Mouse (Mus musculus): ENCODE data around the gene Abcd3. TPM values are rescaled to one million over a fixed set of nuclear protein-coding genes. Genes with fewer than 3 reads are reported as not detected.
A peak's percentile ranks its signal among the peaks of the same experiment; 100 is the strongest.

The Abcd3 gene
- polyA plus RNA-seq, 2 experiments, result 6.1 to 16.5 TPM

DNA sequence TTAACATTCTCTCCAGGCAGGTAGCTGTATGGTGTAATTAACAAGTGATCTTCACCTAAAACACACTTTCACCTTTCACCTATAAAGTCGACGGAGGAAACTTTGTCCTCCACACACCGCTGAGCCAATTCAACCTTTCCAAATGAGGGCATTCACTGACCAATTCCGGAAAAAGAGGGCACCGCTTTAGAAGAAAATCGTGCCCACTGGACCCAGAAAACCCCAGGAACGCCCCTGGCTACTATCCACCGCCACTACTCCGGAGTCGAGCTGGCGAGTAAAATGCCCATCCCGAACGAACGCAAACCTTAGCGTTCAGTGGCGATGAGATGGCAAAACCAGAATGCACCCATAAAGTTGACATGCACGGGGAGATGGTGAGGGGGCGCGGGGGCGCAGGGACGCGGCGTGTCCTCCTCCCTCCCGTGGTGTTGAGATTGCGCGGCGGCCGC lies 663 bp downstream of the Abcd3 start:
- H3K4me2 ChIP-seq (ENCODE audit: low read depth), result peak overlapping the region; percentile 85
- no peaks in the 10 kb centered on the region for H3K27me3 ChIP-seq (ENCODE audit: control insufficient read depth, insufficient read depth, low read length)
- H3K36me3 ChIP-seq (replicated peaks; ENCODE audit: control insufficient read depth, insufficient read depth, low read depth), result no peaks in the 10 kb centered on the region
- WGBS (ENCODE audit: insufficient replicate concordance), result under 1% methylated on average over 28 of the region's 28 CpGs
- ATAC-seq (ENCODE audit: insufficient read depth) (no peak; the same call in 1 of the 2 replicates), DNase-seq (ENCODE audit: low read depth in 3 of 3, low spot score in 3 of 3) (peak in 1 of 3 experiments; percentile 6)
- H3K4me1 ChIP-seq (replicated peaks; ENCODE audit: control insufficient read depth in 2 of 2, insufficient read depth in 2 of 2, low read length in 1 of 2), result peaks cover 0 to 3% of the 10 kb centered on the region in 2 experiments; a peak in 1 of 4 replicates
- peak overlapping the region; percentile 75 for H3K9ac ChIP-seq (replicated peaks)
- no peak overlapping the region; the same call in 1 of the 2 replicates for H3K27ac ChIP-seq
- H3K9me3 ChIP-seq (ENCODE audit: control insufficient read depth, low read length), result no peaks in the 10 kb centered on the region
- peak overlapping the region; percentile 83 to 88 for H3K4me3 ChIP-seq (ENCODE audit: insufficient read depth in 1 of 2, low read depth in 2 of 2, low read length in 2 of 2)
- TF ChIP-seq CTCF (IDR thresholded peaks at IDR 0.05; ENCODE audit: low read depth) (0 out of 2 replicates have a peak, but pooled peaks have one; percentile 8), EP300 (IDR thresholded peaks at IDR 0.05; ENCODE audit: low read depth) (no peak)

DNA sequence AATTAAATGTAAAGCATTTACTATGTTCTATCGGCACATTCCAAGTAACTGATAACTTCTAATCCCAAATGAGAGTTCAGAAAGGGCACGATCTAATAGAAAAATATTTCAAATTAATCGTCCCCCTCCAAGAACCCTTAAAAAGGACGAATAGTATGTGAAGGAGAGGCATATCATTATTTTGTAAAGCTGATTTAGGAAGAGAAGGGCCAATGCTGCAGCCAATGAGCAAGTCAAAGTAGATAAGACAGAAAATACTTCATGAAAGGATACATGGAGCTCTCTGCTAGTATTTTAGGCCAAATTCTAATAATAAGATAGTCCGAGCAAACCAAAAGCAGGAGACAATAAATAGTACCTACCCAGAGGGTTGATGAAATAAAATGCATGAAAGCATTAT lies 1.3 kb downstream of the Abcd3 start:
- Histone ChIP-seq H3K27me3 (ENCODE audit: control insufficient read depth, insufficient read depth, low read length) (no peaks in the 10 kb centered on the region), H3K4me3 (ENCODE audit: insufficient read depth in 1 of 2, low read depth in 2 of 2, low read length in 2 of 2) (peak overlapping the region; percentile 83 to 88; a peak in 2 of 4 replicates), H3K4me1 (replicated peaks; ENCODE audit: control insufficient read depth in 2 of 2, insufficient read depth in 2 of 2, low read length in 1 of 2) (peaks cover 0 to 3% of the 10 kb centered on the region in 2 experiments; a peak in 1 of 4 replicates), H3K4me2 (ENCODE audit: low read depth) (peak overlapping the region; percentile 85), H3K9ac (replicated peaks) (peak overlapping the region; percentile 75), H3K36me3 (replicated peaks; ENCODE audit: control insufficient read depth, insufficient read depth, low read depth) (no peaks in the 10 kb centered on the region), H3K27ac (no peak overlapping the region), H3K9me3 (ENCODE audit: control insufficient read depth, low read length) (no peaks in the 10 kb centered on the region)
- WGBS (ENCODE audit: insufficient replicate concordance), result 52% methylated on average over 5 of the region's 5 CpGs
- TF ChIP-seq CTCF (IDR thresholded peaks at IDR 0.05; ENCODE audit: low read depth), result no peak
- TF ChIP-seq EP300 (IDR thresholded peaks at IDR 0.05; ENCODE audit: low read depth), result no peak
- DNase-seq (ENCODE audit: low read depth in 3 of 3, low spot score in 3 of 3) (no peak), ATAC-seq (ENCODE audit: insufficient read depth) (no peak)

DNA sequence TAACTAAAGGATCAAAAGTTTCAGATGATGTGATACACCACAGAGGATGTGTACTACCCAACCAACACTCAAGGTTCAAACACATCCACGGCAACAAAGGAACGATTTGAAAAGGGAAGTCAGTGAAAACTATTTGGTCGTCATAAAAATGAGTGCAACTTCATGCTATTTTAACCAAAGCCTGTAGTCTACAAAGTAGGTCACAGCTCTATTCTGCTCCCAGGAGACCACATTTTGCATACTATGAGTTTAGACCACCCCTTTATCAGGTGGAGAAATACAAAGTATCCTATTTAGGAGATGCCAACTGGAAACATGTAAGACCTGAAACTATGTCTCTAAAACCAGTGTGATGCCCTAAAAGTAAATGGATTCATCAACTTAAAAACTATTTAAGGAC lies 6.9 kb downstream of the Abcd3 start:
- Histone ChIP-seq H3K27ac (no peak overlapping the region), H3K9ac (replicated peaks) (no peak overlapping the region), H3K36me3 (replicated peaks; ENCODE audit: control insufficient read depth, insufficient read depth, low read depth) (no peaks in the 10 kb centered on the region), H3K4me2 (ENCODE audit: low read depth) (no peak overlapping the region), H3K4me1 (replicated peaks; ENCODE audit: control insufficient read depth in 2 of 2, insufficient read depth in 2 of 2, low read length in 1 of 2) (0 out of 4 replicates have a peak, but pooled peaks cover 0 to 3% of the 10 kb centered on the region in 2 experiments), H3K4me3 (ENCODE audit: insufficient read depth in 1 of 2, low read depth in 2 of 2, low read length in 2 of 2) (no peak overlapping the region), H3K27me3 (ENCODE audit: control insufficient read depth, insufficient read depth, low read length) (no peaks in the 10 kb centered on the region), H3K9me3 (ENCODE audit: control insufficient read depth, low read length) (no peaks in the 10 kb centered on the region)
- ATAC-seq (ENCODE audit: insufficient read depth) (no peak), DNase-seq (ENCODE audit: low read depth in 3 of 3, low spot score in 3 of 3) (no peak)
- TF ChIP-seq EP300 (IDR thresholded peaks at IDR 0.05; ENCODE audit: low read depth), result no peak
- TF ChIP-seq CTCF (IDR thresholded peaks at IDR 0.05; ENCODE audit: low read depth), result no peak
- WGBS (ENCODE audit: insufficient replicate concordance), result 57% methylated on average over 3 of the region's 3 CpGs

DNA sequence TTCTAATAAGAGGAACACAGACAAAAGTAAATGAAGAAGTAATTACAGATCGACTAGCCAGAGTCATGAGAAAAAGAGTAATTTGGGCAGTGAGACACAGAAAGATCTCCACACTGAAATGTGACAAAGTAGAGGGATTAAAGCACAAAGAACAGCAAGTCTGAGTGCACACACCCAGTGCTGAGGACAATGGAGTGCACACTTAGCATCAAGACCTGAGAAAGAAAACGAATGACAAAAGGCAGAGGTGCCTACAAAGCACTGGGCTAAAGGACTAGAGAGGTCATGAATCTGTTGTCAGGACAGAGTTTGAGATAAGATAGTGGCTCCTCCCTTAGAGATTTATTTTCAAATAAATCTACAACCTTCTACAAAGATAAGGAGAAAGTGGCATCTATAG lies 20.9 kb downstream of the Abcd3 start:
- 49% methylated on average over 2 of the region's 2 CpGs for WGBS (ENCODE audit: insufficient replicate concordance)
- Histone ChIP-seq H3K4me3 (ENCODE audit: insufficient read depth in 1 of 2, low read depth in 2 of 2, low read length in 2 of 2) (no peak overlapping the region), H3K36me3 (replicated peaks; ENCODE audit: control insufficient read depth, insufficient read depth, low read depth) (no peaks in the 10 kb centered on the region), H3K9ac (replicated peaks) (no peak overlapping the region), H3K4me1 (replicated peaks; ENCODE audit: control insufficient read depth in 2 of 2, insufficient read depth in 2 of 2, low read length in 1 of 2) (0 out of 4 replicates have a peak, but pooled peaks cover 0 to 5% of the 10 kb centered on the region in 2 experiments), H3K27me3 (ENCODE audit: control insufficient read depth, insufficient read depth, low read length) (no peaks in the 10 kb centered on the region), H3K27ac (no peak overlapping the region), H3K9me3 (ENCODE audit: control insufficient read depth, low read length) (no peaks in the 10 kb centered on the region), H3K4me2 (ENCODE audit: low read depth) (no peak overlapping the region)
- ATAC-seq (ENCODE audit: insufficient read depth) (no peak), DNase-seq (ENCODE audit: low read depth in 3 of 3, low spot score in 3 of 3) (no peak)
- no peak for TF ChIP-seq CTCF (IDR thresholded peaks at IDR 0.05; ENCODE audit: low read depth)
- no peak for TF ChIP-seq EP300 (IDR thresholded peaks at IDR 0.05; ENCODE audit: low read depth)

DNA sequence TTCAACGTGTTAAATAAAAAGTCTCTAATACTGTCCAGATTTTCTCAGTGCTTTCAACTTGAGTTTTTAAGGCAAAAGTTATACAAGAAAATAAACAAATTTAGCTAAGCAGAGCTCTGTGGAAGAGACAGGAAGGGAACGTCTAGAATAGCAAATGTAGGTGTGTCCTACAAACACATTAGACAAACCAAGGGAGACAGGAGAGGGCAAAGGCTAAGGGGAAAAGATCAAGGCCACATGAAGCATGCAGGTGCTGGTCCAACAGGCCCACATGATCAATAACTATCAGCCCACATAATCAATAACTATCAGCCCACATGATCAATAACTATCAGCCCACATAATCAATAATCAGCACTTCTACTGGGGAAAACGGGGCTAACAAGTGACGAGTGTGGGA lies 22.9 kb downstream of the Abcd3 start:
- Histone ChIP-seq H3K36me3 (replicated peaks; ENCODE audit: control insufficient read depth, insufficient read depth, low read depth) (no peaks in the 10 kb centered on the region), H3K27ac (no peak overlapping the region), H3K4me3 (ENCODE audit: insufficient read depth in 1 of 2, low read depth in 2 of 2, low read length in 2 of 2) (no peak overlapping the region), H3K9ac (replicated peaks) (no peak overlapping the region), H3K4me1 (replicated peaks; ENCODE audit: control insufficient read depth in 2 of 2, insufficient read depth in 2 of 2, low read length in 1 of 2) (0 out of 4 replicates have a peak, but pooled peaks cover 0 to 5% of the 10 kb centered on the region in 2 experiments), H3K4me2 (ENCODE audit: low read depth) (no peak overlapping the region), H3K9me3 (ENCODE audit: control insufficient read depth, low read length) (no peaks in the 10 kb centered on the region), H3K27me3 (ENCODE audit: control insufficient read depth, insufficient read depth, low read length) (no peaks in the 10 kb centered on the region)
- DNase-seq (ENCODE audit: low read depth in 3 of 3, low spot score in 3 of 3) (peak in 1 of 3 experiments; percentile 6), ATAC-seq (ENCODE audit: insufficient read depth) (no peak; the same call in 1 of the 2 replicates)
- no peak for TF ChIP-seq CTCF (IDR thresholded peaks at IDR 0.05; ENCODE audit: low read depth)
- no peak for TF ChIP-seq EP300 (IDR thresholded peaks at IDR 0.05; ENCODE audit: low read depth)
- 57% methylated on average over 4 of the region's 4 CpGs for WGBS (ENCODE audit: insufficient replicate concordance)

Data from liver, embryonic 14.5 days (tissue).